Mouse (Mus musculus) liver, embryonic 14.5 days (tissue): ENCODE data around the gene Chchd4. TPM values are rescaled to one million over a fixed set of nuclear protein-coding genes. Genes with fewer than 3 reads are reported as not detected.

ENCODE experiments used
- ATAC-seq: fragments of 200-750 bp; cut with Nextera tagmentation; 2 replicates; pipeline ENCODE4 v1.8.0; 2017; ENCODE audit warnings: moderate number of reproducible peaks, mild to moderate bottlenecking, moderate library complexity; ENCODE audit not compliant: insufficient read depth
- DNase-seq, 3 experiments: peaks; one replicate each; pipeline ENCODE4 v3.0.0-alpha.2; 2012 to 2013; ENCODE audit warnings: low read depth in 3 of 3, low spot score in 3 of 3
- H3K27ac ChIP-seq: fragments of 300-500 bp; sonication (generic); 2 replicates; pipeline ENCODE4 v1.5.1; 2014; ENCODE audit warnings: moderate library complexity, mild to moderate bottlenecking, control low read depth, inconsistent platforms
- H3K27me3 ChIP-seq: fragments of 300-500 bp; sonication (generic); 2 replicates; pipeline ENCODE4 v1.6.1; 2014; ENCODE audit warnings: mild to moderate bottlenecking, low read length, moderate library complexity; ENCODE audit not compliant: control insufficient read depth, insufficient read depth
- H3K36me3 ChIP-seq: fragments of 300-500 bp; sonication (generic); replicated peaks from 2 replicates; pipeline ENCODE4 v1.6.1; 2014; ENCODE audit warnings: low read depth; ENCODE audit not compliant: control insufficient read depth, insufficient read depth
- H3K4me1 ChIP-seq, 2 experiments: fragments of 200-500 bp in 1 of 2; fragments of 300-500 bp in 1 of 2; sonication (generic) in 1 of 2; replicated peaks; 2 replicates each; pipeline ENCODE4 v1.6.1; 2012 to 2014; ENCODE audit warnings: antibody characterized with exemption in 1 of 2, inconsistent platforms in 1 of 2, low read length in 1 of 2; ENCODE audit not compliant: control insufficient read depth in 2 of 2, insufficient read depth in 2 of 2
- H3K4me2 ChIP-seq: fragments of 300-500 bp; sonication (generic); 2 replicates; pipeline ENCODE4 v1.6.1; 2014; ENCODE audit warnings: low read depth, mild to moderate bottlenecking, control low read depth, moderate library complexity
- H3K4me3 ChIP-seq, 2 experiments: fragments of 200-500 bp in 1 of 2; fragments of 300-500 bp in 1 of 2; sonication (generic) in 1 of 2; 2 replicates each; pipeline ENCODE4 v1.5.1; 2012 to 2014; ENCODE audit warnings: low read depth in 2 of 2, low read length in 2 of 2, mild to moderate bottlenecking in 2 of 2, control low read depth in 1 of 2, inconsistent platforms in 1 of 2, moderate library complexity in 1 of 2; ENCODE audit not compliant: insufficient read depth in 1 of 2
- H3K9ac ChIP-seq: fragments of 300-500 bp; sonication (generic); replicated peaks from 2 replicates; pipeline ENCODE4 v1.6.1; 2014; ENCODE audit warnings: mild to moderate bottlenecking, control low read depth, moderate library complexity
- H3K9me3 ChIP-seq: fragments of 300-500 bp; sonication (generic); 2 replicates; pipeline ENCODE4 v1.6.1; 2016; ENCODE audit warnings: low read length, mixed read lengths; ENCODE audit not compliant: control insufficient read depth
- CTCF ChIP-seq: IDR thresholded peaks from 2 replicates; pipeline ENCODE4 v1.5.1; 2016; ENCODE audit warnings: antibody characterized with exemption, low read depth, control low read depth
- EP300 ChIP-seq: IDR thresholded peaks from 2 replicates; pipeline ENCODE4 v1.6.1; 2016; ENCODE audit warnings: antibody characterized with exemption, low read depth
- WGBS: fragments of 180-500 bp; shearing (Covaris S2); extraction: QIAGEN DNeasy Blood & Tissue Kit; methylation state at CpG from one replicate; pipeline ENCODE4 v1.1.7; 2014; ENCODE audit not compliant: insufficient replicate concordance; 5-methylcytosine and 5-hydroxymethylcytosine counted together
- polyA plus RNA-seq, 2 experiments: library from polyadenylated mRNA; depleted of rRNA in 1 of 2; stranded (reverse) in 1 of 2; unstranded in 1 of 2; fragments of >200 nt; fragmentation: Nextera tagmentation in 1 of 2; extraction: Ambion mirVana in 1 of 2; gene quantifications; 2 replicates each; pipeline versions ENCODE4 v1.2.1 to v1.2.3; 2012 to 2014

Chchd4 gene
- 5.0 and 6.6 TPM in 2 replicates for polyA plus RNA-seq (2012; rRNA removed)
- polyA plus RNA-seq (2014; fragmentation: Nextera tagmentation; extraction: Ambion mirVana) = 14.1 and 14.9 TPM in 2 replicates

DNA sequence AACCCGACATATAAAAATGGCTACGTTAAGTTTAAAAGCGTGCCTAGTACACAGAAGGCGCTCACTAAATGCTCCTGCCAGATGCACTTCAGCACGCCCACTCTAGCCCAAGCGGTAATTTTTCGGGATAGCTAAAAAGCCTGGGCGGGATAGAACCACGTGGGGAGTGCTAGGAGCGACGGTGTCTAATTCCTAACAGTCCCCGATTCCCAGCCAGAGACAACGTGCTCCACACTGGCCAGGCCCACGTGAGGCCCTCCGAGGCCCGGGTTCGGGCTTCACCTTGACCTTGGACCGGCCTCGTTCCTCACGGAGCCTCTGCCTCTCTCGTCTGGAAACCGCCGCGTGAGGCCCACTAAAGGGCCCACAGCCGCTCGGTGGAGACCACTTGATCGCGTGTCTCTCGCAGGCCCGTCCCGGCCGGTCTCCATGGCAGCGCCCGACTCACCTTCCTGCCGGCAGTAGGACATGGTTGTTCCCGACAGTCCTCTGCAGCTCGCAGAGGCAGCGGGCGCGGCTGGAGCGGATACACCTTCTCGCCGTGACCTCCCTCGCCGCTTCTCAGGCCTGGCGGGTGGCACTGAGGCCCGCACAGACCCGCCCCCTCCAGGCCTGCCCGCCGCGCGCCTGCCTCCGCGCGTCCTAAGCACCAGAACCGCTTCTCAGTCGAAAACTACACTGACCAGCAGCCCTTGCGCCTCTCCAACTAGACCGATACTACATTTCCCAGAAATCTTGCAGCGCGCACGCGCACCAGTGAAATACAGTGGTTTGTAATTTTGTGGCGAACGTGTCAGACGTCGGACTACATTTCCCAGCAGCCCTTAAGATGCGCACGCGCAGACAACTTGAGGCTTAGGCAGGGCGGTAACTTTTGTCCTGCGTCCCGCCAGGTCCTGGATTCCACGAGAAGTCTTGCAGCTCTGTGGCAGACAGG lies at the start of gene Chchd4, which contains the start of gene Tmem43:
TSS of gene Chchd4 (minus strand) at position 679 of the 937 bp plus-strand sequence.
TSS of gene Tmem43 (plus strand) at position 836 of the 937 bp plus-strand sequence.
- Histone ChIP-seq H3K9ac (peak within 1 kb of the TSS; percentile 69), H3K4me3 (peak within 1 kb of the TSS; percentile 76 to 87), H3K4me1 (peaks cover 3 to 17% of the 10 kb centered on the region in 2 experiments; a peak in 3 of 4 replicates), H3K9me3 (no peaks in the 10 kb centered on the region), H3K4me2 (peak within 1 kb of the TSS; percentile 81), H3K36me3 (no peaks in the 10 kb centered on the region), H3K27me3 (no peaks in the 10 kb centered on the region), H3K27ac (peak within 1 kb of the TSS; percentile 21)
- DNase-seq (peak; percentile 99), ATAC-seq (peak; percentile 98)
- WGBS = under 1% methylated on average over 74 of the region's 74 CpGs
- TF ChIP-seq CTCF = 0 out of 2 replicates have a peak, but pooled peaks have one; percentile 2
- TF ChIP-seq EP300 = no peak

DNA sequence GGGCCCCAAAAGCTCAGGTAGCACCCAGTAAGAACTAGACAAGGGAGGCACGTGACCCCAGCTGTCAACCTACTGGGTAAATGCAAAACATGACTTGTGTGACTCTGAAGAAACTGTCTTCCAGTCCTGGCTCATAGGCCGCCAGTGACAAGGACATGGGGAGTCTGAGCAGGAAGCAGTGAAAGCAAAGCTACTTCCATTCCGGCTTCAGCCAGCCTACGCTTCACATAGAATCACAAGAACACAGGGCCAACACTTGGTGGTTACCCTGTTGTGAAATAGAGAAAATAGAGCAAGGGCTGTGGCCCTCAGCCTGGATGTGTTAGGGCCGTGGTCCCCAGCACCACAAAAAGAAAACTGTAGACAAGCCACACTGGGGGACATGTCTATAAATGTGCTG lies 49.5 kb upstream of the Chchd4 start:
- H3K9me3 ChIP-seq = no peaks in the 10 kb centered on the region
- no peak overlapping the region for H3K4me3 ChIP-seq
- no peaks in the 10 kb centered on the region for H3K27me3 ChIP-seq
- WGBS = 82% methylated on average over 5 of the region's 5 CpGs
- no peak overlapping the region for H3K9ac ChIP-seq
- no peak for TF ChIP-seq EP300
- no peak for TF ChIP-seq CTCF
- no peak overlapping the region for H3K27ac ChIP-seq
- H3K4me1 ChIP-seq = no peaks in the 10 kb centered on the region
- ATAC-seq (no peak), DNase-seq (no peak)
- H3K36me3 ChIP-seq = peaks cover 45% of the 10 kb centered on the region
- H3K4me2 ChIP-seq = no peak overlapping the region

DNA sequence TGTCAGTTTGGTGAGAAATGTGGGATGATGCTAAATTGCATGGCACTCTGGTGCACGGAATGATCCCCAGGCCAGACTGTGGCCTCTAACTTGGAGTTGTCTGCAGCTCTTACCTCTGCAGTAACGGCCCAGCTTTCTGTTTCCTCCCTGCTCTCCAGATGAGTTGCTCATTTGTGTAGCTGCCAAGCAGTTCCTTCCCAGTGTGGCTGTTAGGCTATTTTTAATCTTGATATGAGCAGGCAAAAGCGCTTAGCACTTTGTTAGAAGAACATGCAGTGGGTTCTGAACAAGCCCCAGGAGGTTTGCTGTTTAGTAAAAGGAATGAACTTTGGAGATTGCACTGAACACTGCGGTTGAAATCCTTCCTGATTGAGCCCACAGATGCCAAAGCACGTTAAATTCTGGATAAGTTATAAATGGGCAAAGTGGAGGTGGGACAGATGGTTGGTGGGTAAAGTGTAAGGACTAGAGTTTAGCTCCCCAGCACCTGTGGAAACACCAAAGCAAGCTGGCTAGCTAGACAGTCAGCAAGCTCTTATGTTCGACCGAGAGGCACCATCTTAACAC lies 45.2 kb upstream of the Chchd4 start:
- Histone ChIP-seq H3K27me3 (no peaks in the 10 kb centered on the region), H3K27ac (no peak overlapping the region), H3K4me1 (peaks cover 9 to 14% of the 10 kb centered on the region in 2 experiments), H3K9ac (no peak overlapping the region), H3K9me3 (no peaks in the 10 kb centered on the region), H3K36me3 (peaks cover 49% of the 10 kb centered on the region), H3K4me3 (no peak overlapping the region), H3K4me2 (no peak overlapping the region)
- no peak for ATAC-seq
- TF ChIP-seq EP300 (no peak), CTCF (no peak)
- no peak for DNase-seq
- 72% methylated on average over 7 of the region's 7 CpGs for WGBS

DNA sequence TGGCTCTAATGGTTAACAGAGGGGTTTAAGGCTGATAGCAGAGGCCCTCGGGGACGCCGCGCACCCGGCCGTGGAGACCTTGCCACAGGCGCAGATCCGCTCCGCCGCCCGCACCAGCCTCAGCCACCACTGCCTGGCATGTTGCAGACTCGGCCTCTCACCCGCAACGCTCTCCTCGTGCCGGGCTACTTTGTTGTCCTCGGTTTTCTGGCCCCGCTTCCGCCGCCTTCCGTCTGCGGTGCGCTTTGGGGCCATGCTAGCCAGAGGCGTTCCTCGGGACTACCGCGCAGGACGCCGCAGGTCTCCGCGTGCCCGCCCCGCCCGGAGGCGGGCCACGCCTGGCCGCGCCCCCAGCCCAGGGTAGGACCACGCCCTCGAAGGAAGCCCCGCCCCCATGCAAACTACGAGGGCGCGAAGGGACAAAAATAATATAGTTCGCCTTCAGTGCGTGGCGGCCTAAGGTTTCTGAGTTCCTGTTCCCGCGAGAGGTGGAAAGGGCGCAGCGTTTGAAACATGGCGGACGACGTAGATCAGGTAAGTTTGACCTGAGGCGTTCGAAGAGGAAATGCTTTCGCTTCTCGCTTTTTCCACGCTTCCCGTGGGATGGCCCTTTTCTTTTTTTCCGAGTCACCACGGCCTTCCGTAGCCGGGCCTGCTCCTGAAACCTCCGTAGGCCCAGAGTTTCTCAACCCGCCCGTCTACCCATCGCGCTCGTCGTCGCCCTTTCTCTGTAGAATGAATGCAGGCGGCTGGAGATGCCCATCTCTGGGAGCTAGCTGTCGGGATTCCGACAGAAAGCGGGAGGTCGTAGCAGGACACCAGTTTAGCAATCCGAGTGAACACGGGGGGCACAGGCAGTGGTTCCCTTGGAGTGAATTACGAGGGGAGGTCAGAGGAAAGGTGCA lies 42.5 kb upstream of the Chchd4 start, which contains the start of the genes Xpc and Lsm3:
TSS of gene Xpc (minus strand) at position 344 of the 905 bp plus-strand sequence.
TSS of gene Lsm3 (plus strand) at position 384 of the 905 bp plus-strand sequence.
- peaks cover 27% of the 10 kb centered on the region for H3K36me3 ChIP-seq
- H3K4me2 ChIP-seq = peak within 1 kb of the TSS; percentile 95
- peaks cover 9 to 14% of the 10 kb centered on the region in 2 experiments for H3K4me1 ChIP-seq
- peak; percentile 93 to 94 (median 94) for DNase-seq
- H3K27me3 ChIP-seq = no peaks in the 10 kb centered on the region
- H3K9me3 ChIP-seq = no peaks in the 10 kb centered on the region
- peak within 1 kb of the TSS; percentile 86 for H3K9ac ChIP-seq
- ATAC-seq = peak; percentile 98
- peak within 1 kb of the TSS; percentile 55 for H3K27ac ChIP-seq
- TF ChIP-seq CTCF (0 out of 2 replicates have a peak, but pooled peaks have one; percentile 20), EP300 (peak; percentile 64; the same call in 1 of the 2 replicates)
- under 1% methylated on average over 80 of the region's 80 CpGs for WGBS
- peak within 1 kb of the TSS; percentile 88 to 99 for H3K4me3 ChIP-seq
